Mouse (Mus musculus): ENCODE measurements at regions not wholly inside any gene's neighbourhood (a gene's known extent, or its start where the extent isn't known, plus 50 kb on each side); places are given as distances from the start of the nearest gene placed in this dataset.

DNA sequence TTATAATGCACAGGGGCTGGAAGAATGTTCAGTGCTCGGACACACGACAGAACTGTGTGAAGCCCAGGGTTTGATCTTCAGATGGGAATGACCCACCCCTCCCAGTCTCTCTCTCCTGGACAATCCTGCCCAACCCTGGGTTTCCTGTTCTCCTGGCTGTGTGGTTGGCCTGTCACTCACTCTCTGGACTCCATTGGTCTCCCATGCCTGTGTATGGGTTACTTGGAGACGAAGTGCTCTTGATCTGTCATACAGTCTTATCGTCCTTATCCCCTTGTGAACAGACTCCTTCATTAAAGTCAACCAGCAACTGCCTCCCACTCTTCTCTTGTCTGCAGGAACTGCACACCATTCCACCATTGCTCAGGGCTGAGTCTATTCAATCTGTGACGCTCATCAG lies 247.7 kb upstream of the Adgrl2 start:
- no peaks in the 10 kb centered on the region for H3K36me3 ChIP-seq (replicated peaks)
- no peaks in the 10 kb centered on the region for H3K4me1 ChIP-seq (ENCODE audit: insufficient read depth, low read depth, low read length)
- no peak for TF ChIP-seq GATA2 (IDR thresholded peaks at IDR 0.05; ENCODE audit: borderline replicate concordance, low read depth, low read length)
- TF ChIP-seq CTCF (IDR thresholded peaks at IDR 0.05; ENCODE audit: low read depth, low read length), result no peak
- TF ChIP-seq POLR2AphosphoS5 (IDR thresholded peaks at IDR 0.05; ENCODE audit: insufficient replicate concordance, low read depth, low read length), result no peak
- no peak for TF ChIP-seq TAL1 (conservative IDR thresholded peaks at IDR 0.05; ENCODE audit: low read depth, low read length)
- H3K9me3 ChIP-seq (replicated peaks), result peaks cover 40% of the 10 kb centered on the region
- no peak for ATAC-seq (ENCODE audit: extremely low read depth, insufficient number of reproducible peaks, low FRiP score, poor library complexity, severe bottlenecking)
- no peak overlapping the region for H3K4me3 ChIP-seq (ENCODE audit: low read depth, low read length)
- no peak for DNase-seq (ENCODE audit: low spot score)
- H3K27me3 ChIP-seq (ENCODE audit: insufficient read depth, low read length), result no peaks in the 10 kb centered on the region

DNA sequence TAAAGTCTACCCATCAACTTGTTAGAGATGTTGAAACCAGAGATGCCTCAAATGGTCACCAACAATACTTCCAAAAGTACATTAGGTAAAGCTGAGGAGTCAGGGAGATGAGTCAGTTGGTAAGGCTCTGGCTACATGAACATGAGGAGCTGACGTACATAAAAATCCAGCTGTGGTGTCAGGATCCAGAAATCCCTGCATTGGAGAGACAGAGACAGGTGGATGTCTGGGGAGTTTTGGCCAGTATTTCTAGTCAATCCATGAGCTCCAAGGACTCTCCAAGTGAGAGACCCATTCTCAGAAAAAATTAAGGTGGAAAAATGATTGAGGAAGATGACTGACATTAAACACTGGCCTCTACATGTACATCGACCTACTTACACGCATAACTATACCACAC lies 244.8 kb upstream of the Adgrl2 start:
- Histone ChIP-seq H3K27me3 (ENCODE audit: insufficient read depth, low read length) (no peaks in the 10 kb centered on the region), H3K4me1 (ENCODE audit: insufficient read depth, low read depth, low read length) (no peaks in the 10 kb centered on the region), H3K36me3 (replicated peaks) (no peaks in the 10 kb centered on the region), H3K9me3 (replicated peaks) (peaks cover 35% of the 10 kb centered on the region), H3K4me3 (ENCODE audit: low read depth, low read length) (no peak overlapping the region)
- ATAC-seq (ENCODE audit: extremely low read depth, insufficient number of reproducible peaks, low FRiP score, poor library complexity, severe bottlenecking), result no peak
- no peak for DNase-seq (ENCODE audit: low spot score)
- no peak for TF ChIP-seq GATA1 (IDR thresholded peaks at IDR 0.05; ENCODE audit: borderline replicate concordance, low read length)
- no peak for TF ChIP-seq GATA2 (IDR thresholded peaks at IDR 0.05; ENCODE audit: borderline replicate concordance, low read depth, low read length)
- no peak for TF ChIP-seq CTCF (IDR thresholded peaks at IDR 0.05; ENCODE audit: low read depth, low read length)
- no peak for TF ChIP-seq POLR2AphosphoS5 (IDR thresholded peaks at IDR 0.05; ENCODE audit: insufficient replicate concordance, low read depth, low read length)
- TF ChIP-seq TAL1 (conservative IDR thresholded peaks at IDR 0.05; ENCODE audit: low read depth, low read length), result no peak

DNA sequence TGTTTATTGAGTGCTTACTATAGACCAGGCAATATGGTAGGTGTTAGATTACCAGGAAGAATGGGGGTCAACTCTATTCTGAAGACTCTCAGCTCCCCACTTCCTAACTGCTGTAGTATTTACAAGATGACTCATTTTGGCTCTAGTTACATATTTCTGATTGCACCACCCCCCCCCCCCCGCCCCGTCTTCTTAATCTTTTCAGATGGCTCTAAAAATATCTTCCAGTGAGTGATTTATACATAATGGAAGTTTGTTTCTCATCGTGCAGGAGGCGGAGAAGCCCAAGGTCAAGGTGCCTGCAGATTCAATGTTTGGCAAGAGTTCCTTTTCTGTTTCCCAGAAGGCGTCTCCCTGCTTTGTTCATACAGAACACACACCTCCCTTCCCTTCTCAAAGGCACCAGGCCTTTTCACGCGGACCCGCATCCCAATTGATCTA lies 243.4 kb upstream of the Adgrl2 start:
- Histone ChIP-seq H3K4me1 (ENCODE audit: insufficient read depth, low read depth, low read length) (no peaks in the 10 kb centered on the region), H3K9me3 (replicated peaks) (peaks cover 29% of the 10 kb centered on the region), H3K27me3 (ENCODE audit: insufficient read depth, low read length) (no peaks in the 10 kb centered on the region), H3K36me3 (replicated peaks) (no peaks in the 10 kb centered on the region), H3K4me3 (ENCODE audit: low read depth, low read length) (no peak overlapping the region)
- TF ChIP-seq CTCF (IDR thresholded peaks at IDR 0.05; ENCODE audit: low read depth, low read length) (no peak), TAL1 (conservative IDR thresholded peaks at IDR 0.05; ENCODE audit: low read depth, low read length) (no peak), POLR2AphosphoS5 (IDR thresholded peaks at IDR 0.05; ENCODE audit: insufficient replicate concordance, low read depth, low read length) (no peak), GATA2 (IDR thresholded peaks at IDR 0.05; ENCODE audit: borderline replicate concordance, low read depth, low read length) (no peak), GATA1 (IDR thresholded peaks at IDR 0.05; ENCODE audit: borderline replicate concordance, low read length) (no peak)
- ATAC-seq (ENCODE audit: extremely low read depth, insufficient number of reproducible peaks, low FRiP score, poor library complexity, severe bottlenecking), result no peak
- no peak for DNase-seq (ENCODE audit: low spot score)

DNA sequence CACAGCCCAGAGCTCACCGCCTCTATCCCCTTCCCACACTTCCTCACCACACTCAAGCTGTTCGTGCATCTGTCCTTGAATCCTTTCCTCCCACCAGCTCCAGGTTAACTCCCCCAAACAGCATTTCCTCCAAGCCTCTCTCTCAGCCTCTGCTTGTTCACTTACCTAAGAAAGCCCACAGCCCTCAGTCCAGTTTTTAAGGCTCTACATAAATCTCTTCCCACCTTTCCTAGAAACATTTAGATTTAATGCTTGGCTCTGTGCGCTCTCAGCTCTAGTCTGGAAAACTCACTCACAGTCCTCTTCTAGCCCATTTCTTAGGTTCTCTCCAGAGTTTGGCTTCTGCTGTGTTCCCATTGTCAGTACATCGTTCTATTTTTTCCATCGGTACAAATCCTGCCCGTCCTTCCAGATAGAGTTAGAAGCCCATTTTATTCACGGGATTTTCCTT lies 242.9 kb upstream of the Adgrl2 start:
- H3K36me3 ChIP-seq (replicated peaks), result no peaks in the 10 kb centered on the region
- TF ChIP-seq TAL1 (conservative IDR thresholded peaks at IDR 0.05; ENCODE audit: low read depth, low read length), result no peak
- TF ChIP-seq CTCF (IDR thresholded peaks at IDR 0.05; ENCODE audit: low read depth, low read length), result no peak
- no peak for TF ChIP-seq POLR2AphosphoS5 (IDR thresholded peaks at IDR 0.05; ENCODE audit: insufficient replicate concordance, low read depth, low read length)
- no peak for TF ChIP-seq GATA1 (IDR thresholded peaks at IDR 0.05; ENCODE audit: borderline replicate concordance, low read length)
- no peak for TF ChIP-seq GATA2 (IDR thresholded peaks at IDR 0.05; ENCODE audit: borderline replicate concordance, low read depth, low read length)

DNA sequence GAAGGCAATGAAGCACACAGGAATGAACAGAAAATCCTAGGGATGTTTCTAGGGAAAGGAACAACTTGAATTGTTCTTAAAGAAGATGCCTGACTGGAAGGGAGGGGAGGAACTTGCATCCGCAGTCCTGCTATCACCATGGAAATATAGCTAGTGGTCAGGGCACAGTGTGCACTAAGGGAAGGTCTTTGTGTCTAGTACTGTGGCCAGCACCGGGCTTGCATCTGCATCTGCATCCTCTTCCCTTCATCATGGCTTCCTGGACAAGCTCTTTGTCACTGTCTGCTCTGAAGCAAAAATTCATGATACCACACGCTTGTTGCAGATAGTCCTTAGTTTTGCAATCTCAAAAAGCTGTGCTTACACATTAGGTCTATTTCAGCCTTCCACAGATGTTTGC lies 241.0 kb upstream of the Adgrl2 start:
- Histone ChIP-seq H3K4me3 (ENCODE audit: low read depth, low read length) (no peak overlapping the region), H3K4me1 (ENCODE audit: insufficient read depth, low read depth, low read length) (no peaks in the 10 kb centered on the region), H3K36me3 (replicated peaks) (no peaks in the 10 kb centered on the region), H3K9me3 (replicated peaks) (peaks cover 29% of the 10 kb centered on the region), H3K27me3 (ENCODE audit: insufficient read depth, low read length) (no peaks in the 10 kb centered on the region)
- TF ChIP-seq POLR2AphosphoS5 (IDR thresholded peaks at IDR 0.05; ENCODE audit: insufficient replicate concordance, low read depth, low read length) (no peak), TAL1 (conservative IDR thresholded peaks at IDR 0.05; ENCODE audit: low read depth, low read length) (no peak), CTCF (IDR thresholded peaks at IDR 0.05; ENCODE audit: low read depth, low read length) (no peak), GATA2 (IDR thresholded peaks at IDR 0.05; ENCODE audit: borderline replicate concordance, low read depth, low read length) (no peak), GATA1 (IDR thresholded peaks at IDR 0.05; ENCODE audit: borderline replicate concordance, low read length) (no peak)
- ATAC-seq (ENCODE audit: extremely low read depth, insufficient number of reproducible peaks, low FRiP score, poor library complexity, severe bottlenecking), result no peak
- DNase-seq (ENCODE audit: low spot score), result no peak

More for the DNA sequence above, 242.9 kb upstream of the Adgrl2 start:
- Histone ChIP-seq H3K27me3 (ENCODE audit: insufficient read depth, low read length) (no peaks in the 10 kb centered on the region), H3K9me3 (replicated peaks) (peaks cover 28% of the 10 kb centered on the region), H3K4me1 (ENCODE audit: insufficient read depth, low read depth, low read length) (no peaks in the 10 kb centered on the region), H3K4me3 (ENCODE audit: low read depth, low read length) (no peak overlapping the region)
- DNase-seq (ENCODE audit: low spot score) (no peak), ATAC-seq (ENCODE audit: extremely low read depth, insufficient number of reproducible peaks, low FRiP score, poor library complexity, severe bottlenecking) (no peak)

DNA sequence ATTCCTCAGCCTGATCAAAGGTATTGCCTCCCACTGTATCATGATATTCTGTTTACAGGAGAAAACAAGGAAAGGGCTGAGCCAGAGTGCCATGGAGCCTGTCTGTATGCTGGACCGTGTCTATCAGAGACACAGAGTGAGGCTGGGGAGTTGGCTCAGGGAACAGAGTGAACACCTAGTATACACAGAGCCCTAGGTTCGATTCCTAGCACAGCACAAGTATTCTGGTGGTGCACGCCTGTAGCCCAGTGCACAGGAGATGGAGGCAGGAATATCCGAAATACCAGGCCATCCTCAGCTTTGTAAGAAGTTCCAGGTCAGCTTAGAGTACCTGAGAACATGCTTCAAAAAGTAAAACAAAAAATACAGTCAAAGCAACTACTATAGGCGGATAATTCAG lies 237.2 kb upstream of the Adgrl2 start:
- H3K4me1 ChIP-seq (ENCODE audit: insufficient read depth, low read depth, low read length), result no peaks in the 10 kb centered on the region
- no peak for ATAC-seq (ENCODE audit: extremely low read depth, insufficient number of reproducible peaks, low FRiP score, poor library complexity, severe bottlenecking)
- H3K9me3 ChIP-seq (replicated peaks), result peaks cover 31% of the 10 kb centered on the region
- DNase-seq (ENCODE audit: low spot score), result no peak
- H3K27me3 ChIP-seq (ENCODE audit: insufficient read depth, low read length), result no peaks in the 10 kb centered on the region
- H3K4me3 ChIP-seq (ENCODE audit: low read depth, low read length), result no peak overlapping the region
- no peaks in the 10 kb centered on the region for H3K36me3 ChIP-seq (replicated peaks)
- TF ChIP-seq GATA2 (IDR thresholded peaks at IDR 0.05; ENCODE audit: borderline replicate concordance, low read depth, low read length) (no peak), POLR2AphosphoS5 (IDR thresholded peaks at IDR 0.05; ENCODE audit: insufficient replicate concordance, low read depth, low read length) (no peak), GATA1 (IDR thresholded peaks at IDR 0.05; ENCODE audit: borderline replicate concordance, low read length) (no peak)
